Mouse (Mus musculus): ENCODE data around the gene Samhd1.
"Not testable (repeated sequence)": the region's sequence is repeated elsewhere in the genome, so short reads cannot be mapped to it uniquely, and the experiment has no call there.

Samhd1 gene

DNA sequence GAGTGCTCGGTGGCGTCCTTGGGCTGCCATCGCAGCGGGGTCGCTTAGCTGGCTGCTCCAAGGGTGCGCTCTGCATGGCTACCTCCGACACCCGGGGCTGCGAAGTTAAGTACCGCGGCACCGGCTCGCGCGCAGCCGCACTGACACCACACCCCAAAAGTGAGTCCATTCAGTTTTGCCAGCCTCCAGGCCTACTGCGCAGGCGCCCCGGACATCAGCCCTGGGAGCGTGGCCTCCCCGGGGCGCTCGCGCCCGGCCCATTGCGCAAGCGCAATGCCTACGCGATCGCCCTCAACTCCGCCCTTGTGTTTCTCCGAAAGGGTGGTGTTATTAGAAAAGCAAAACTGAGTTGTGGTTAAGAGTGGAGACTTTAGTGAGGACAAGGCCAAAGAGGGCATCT lies at the start of gene Samhd1:
Samhd1 (minus strand) TSS at position 252 of the 400 bp plus-strand sequence.
- DNase-seq (ENCODE audit: low spot score), result peak; percentile 97

DNA sequence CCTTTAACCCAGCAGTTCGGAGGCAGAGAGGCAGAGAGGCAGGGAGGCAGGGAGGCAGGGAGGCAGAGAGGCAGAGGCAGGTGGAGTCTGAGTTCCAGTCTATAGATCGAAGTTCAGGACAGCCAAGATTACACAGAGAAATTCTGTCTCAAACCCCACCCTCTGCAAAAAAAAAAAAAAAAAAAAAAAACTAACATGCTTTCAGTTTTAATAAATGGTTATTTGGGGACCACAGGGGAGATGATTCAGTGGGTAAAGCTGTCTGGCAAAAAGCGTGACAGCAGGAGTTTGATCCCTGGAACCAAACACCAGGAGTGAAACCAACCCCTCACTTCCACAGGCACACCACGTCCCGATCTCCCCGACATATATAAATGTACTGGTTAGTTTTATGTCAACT lies 43.1 kb upstream of the Samhd1 start:
- no peak for DNase-seq (ENCODE audit: low spot score)

DNA sequence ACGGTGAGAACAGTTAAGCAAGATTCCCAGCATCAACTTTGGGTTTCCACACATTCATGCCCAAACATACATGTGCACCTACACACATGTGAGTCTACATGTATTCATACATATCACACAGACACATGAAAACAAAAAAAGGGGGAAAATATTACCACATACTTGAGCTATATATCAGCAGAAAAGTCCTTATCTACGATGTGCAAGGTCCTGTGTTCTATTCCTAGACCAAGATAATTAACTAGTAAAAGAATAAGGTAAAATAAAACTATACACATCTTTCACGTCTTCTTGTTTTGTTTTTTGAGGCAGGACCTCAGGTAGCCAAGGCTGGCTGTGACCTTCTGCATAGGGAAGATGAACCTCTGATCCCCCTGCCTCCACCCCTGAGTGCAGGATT lies 41.2 kb upstream of the Samhd1 start:
- no peak for DNase-seq (ENCODE audit: low spot score)

DNA sequence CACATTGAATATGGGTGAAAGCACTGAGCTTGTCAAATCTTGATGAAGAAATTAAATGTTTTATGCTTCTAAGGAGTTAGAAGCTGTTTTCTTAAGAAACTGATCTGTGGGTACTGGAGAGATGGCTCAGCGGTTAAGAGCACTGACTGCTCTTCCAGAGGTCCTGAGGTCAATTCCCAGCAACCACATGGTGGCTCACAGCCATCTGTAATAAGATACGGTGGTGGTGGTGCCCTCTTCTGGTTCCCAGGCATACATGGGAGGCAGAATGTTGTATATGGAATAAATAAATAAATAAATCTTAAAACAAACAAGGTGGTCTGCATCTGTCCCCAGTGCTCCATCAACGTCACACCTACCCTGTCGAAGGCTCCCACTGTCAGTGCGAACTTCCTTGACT lies 39.4 kb upstream of the Samhd1 start:
- no peak for DNase-seq (ENCODE audit: low spot score)

DNA sequence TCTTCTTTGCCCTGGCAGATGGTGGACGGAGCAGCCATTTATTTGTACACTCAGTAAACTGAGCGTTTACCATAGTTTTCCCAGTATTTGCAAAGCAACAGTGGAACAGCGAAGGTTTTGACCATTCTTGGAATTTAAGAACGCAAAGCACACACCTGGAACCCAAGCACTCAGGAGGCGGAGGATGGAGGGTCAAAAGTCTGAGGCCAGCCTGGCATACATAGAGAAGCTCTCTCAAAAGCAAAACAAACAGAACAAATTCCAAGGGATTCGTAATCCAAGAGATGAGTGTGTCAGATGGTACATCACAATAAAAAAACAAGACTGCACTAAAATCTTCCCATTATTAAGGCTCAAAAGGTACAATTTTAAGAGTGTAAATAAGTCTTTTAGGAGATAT lies 38.5 kb upstream of the Samhd1 start:
- DNase-seq (ENCODE audit: low spot score), result no peak

DNA sequence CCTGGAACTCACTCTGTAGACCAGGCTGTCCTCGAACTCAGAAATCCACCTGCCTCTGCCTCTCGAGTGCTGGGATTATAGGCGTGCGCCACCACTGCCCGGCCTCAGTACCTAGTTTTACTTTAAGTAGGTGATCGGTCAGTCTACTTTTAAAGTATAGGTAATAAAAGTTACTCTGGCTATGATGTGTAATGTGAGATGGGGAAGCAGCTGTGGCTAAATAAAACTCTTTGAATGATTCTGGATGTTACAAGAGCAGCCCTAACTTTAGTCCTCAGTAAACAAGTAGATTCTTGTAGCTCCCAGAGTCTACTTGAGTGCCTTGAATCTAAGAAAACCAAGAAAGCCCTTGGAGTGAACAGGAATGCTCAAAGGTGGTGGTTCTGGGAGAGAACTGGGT lies 37.9 kb upstream of the Samhd1 start:
- no peak for DNase-seq (ENCODE audit: low spot score)

DNA sequence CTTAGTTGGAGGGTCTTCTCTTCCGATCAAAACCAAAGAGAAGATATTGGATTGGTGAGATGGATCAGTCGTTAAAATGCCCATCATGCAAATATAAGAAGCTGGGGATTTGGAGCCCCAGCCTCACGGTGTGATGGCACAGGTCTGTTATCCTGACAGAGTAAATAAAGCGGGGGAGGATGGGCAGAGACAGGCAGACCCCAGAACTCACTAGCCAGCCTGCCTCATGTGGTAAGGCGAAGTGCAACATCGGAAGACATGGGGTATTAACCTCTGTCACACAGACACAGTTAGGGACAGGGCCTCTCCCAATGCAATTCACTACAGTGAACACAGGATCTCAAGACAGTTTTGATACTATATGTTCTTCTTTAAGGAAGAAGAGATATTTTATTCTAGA lies 35.6 kb upstream of the Samhd1 start:
- DNase-seq (ENCODE audit: low spot score), result no peak

DNA sequence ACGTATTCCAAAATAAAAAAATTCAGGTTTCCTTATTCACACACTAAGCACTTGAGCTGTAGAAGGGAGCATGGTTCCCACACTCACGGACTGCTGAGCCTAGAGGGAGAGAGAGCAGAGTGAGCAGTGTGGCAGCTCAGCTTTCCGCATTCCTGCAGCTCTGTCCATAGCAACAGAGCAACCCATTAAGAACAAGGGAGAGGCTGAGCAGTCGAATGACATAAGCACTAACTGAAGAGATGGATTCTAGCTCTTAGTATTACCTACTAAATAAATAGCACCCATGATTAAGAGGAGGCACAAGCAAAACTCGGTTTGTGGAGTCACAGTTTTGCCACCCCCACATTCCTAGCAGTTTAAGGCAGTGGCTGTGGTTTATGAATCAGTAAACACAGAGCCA lies 35.1 kb upstream of the Samhd1 start:
- no peak for DNase-seq (ENCODE audit: low spot score)

DNA sequence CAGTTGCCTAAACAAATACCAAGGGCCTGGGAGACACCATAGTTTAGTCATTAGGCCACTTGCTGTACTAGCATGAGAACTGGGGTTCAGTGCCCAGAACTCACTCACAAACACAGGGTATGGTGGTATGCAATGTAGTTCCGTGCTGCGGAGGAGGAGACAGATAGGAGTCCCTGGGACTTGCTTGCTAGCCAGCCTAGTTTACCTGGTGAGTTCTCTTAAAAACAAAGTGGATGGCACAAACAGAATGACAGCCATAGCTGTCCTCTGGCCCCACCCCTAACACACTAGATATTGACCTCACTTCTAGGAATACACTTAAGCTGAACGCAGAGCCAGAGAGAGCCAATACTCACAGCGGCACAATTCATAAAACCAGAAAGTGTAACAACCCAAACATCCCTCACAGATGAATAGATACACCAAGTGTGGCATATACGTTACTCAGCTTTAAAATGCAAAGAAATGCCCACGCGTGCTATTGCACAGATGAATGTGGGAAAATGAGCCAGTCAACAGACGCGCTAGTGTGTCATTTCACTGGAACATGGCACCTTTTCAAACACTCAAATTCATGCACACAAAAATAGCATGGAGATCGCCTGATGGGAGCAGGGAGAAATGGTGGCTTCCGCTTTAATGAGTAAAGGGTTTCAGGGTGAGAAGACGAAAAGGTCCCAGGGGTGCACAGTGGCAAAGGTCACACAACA lies 31.5 kb upstream of the Samhd1 start:
- no peak for DNase-seq (ENCODE audit: low spot score)

DNA sequence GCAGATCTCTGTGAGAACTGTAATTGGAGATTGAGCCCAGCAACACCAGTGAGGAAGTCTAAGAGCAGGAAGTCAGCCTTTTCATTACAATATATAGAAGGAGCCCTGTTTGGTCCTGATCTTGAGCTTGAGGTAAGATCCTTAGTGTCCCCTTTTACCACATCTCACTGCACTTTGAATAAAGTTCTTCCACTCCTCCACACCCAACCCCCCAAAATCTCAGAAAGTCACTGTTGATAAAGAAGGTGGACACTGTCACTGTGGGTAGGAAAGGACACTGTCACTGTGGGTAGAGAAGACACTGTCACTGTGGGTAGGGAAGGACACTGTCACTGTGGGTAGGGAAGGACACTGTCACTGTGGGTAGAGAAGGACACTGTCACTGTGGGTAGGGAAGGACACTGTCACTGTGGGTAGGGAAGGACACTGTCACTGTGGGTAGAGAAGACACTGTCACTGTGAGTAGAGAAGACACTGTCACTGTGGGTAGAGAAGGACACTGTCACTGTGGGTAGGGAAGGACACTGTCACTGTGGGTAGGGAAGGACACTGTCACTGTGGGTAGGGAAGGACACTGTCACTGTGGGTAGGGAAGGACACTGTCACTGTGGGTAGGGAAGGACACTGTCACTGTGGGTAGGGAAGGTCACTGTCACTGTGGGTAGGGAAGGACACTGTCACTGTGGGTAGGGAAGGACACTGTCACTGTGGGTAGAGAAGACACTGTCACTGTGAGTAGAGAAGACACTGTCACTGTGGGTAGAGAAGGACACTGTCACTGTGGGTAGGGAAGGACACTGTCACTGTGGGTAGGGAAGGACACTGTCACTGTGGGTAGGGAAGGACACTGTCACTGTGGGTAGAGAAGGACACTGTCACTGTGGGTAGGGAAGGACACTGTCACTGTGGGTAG lies 30.5 kb upstream of the Samhd1 start:
- not testable (repeated sequence) for DNase-seq (ENCODE audit: low spot score)

DNA sequence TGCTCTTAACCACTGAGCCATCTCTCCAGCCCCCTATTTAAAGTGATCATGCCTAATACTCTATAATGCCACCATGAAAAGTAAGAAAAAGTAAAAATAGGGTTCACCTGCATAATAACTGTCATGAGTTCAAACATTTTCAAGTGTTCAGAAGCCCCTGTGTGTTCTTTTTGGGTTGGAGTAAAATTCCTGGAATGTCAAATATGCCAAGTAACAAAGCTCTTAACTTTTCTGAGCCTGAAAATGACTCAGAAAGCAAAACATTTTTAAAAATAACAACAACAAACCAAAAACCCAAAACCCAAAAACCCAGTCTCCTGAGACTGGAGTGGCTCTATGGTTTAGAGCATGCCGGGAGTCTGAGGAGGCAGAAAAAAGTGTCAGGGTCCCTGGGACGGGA lies 29.0 kb upstream of the Samhd1 start:
- DNase-seq (ENCODE audit: low spot score), result no peak

DNA sequence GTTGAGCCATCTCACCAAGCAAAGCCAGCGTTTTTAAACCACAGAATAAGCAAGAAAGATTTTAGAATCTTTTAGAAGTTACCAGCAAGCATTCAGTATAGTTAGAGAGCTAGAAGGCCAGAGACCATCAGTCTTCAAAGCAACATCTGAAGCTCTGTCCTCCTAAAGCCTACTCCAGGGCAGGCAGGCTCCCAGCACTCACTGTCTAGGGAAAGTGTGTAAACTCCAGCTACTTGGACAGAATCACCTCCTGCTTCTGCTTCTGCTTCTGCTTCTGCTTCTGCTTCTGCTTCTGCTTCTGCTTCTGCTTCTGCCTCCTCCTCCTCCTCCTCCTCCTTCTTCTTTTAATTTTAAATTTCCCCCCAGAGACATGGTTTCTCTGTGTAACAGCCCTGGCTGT lies 21.0 kb upstream of the Samhd1 start:
- no peak for DNase-seq (ENCODE audit: low spot score)

DNA sequence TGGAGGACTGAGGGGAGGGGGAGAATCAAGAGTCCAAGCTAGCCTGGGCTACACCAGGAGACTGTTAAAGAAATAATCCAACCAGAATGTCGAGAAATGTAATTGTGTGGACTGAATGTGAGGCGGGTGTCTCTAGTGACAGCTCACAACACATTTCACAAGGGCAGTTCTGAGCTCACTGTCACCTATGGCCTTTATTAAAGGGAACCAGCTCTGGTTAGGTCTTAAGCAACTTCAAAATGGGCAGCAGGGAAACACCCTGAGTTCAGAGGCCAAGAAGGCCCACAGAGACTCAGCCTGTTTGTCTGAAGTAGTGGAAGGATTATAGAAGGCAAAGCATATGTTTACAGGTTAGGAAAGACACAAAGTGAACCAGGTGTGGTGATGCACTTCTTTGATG lies 18.2 kb upstream of the Samhd1 start:
- no peak for DNase-seq (ENCODE audit: low spot score)

DNA sequence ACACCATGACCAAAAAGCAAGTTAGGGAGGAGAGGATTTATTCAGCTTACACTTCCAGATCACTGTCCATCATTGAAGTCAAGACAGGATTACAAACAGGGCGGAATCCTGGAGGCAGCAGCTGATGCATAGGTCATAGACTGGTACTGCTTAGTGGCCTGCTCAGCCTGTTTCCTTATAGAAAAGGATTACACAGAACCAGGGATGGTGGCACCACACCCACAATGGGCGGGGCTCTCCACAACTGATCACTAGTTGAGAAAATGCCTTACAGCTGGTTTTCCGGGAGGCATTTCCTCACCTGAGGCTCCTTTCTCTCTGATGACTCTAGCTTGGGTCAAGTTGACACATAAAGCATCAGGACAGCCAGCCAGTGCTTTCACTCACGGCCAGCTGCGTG lies 13.4 kb upstream of the Samhd1 start:
- DNase-seq (ENCODE audit: low spot score), result no peak

DNA sequence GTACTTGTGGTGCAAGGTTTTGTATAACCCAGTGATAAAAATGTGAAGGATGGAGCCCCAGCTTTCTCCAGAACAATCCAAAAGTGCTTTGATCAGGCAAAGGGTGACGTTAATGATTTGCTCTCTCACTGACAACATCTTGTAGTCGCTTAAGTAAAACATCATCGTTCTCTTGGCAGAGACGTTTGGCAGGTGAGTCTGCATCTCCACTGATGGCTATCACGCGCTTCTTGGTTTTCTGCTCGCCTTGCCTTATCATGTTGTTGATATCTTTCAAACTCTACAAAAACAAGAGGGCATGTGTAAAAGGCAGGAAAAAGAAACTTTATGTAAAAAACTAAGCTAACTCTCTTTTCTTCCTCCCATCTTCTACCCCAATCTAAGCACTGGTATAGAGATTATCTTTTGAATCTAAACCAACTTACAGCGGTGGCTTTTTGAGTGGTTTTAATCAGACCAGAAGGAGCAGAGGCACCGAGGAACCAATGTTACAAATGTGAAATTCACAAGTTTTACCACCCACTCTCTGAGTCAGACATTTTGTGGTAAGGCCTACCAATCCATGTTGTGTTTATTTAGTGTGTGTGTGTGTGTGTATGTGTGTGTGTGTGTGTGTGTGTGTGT lies 12.4 kb upstream of the Samhd1 start:
- no peak for DNase-seq (ENCODE audit: low spot score)

DNA sequence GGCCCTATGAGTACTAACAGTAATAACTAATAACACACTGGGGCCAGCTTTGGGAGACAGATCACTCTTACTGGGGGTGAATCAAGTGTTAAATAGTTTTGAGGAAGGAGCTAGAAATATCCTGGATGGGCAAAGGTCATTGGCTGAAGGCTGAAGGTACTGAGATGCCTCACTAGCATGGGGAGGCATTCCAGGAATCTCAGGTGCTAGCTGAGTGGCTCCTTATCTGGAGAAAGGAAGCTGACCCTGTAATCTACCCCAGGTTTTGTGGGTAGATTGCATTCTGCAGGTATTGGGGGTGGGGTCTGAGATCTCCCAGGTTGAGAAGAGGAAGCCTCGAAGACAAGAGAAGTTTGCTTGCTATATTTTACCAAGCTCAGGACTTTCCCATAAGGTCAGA lies 10.1 kb upstream of the Samhd1 start:
- DNase-seq (ENCODE audit: low spot score), result no peak

DNA sequence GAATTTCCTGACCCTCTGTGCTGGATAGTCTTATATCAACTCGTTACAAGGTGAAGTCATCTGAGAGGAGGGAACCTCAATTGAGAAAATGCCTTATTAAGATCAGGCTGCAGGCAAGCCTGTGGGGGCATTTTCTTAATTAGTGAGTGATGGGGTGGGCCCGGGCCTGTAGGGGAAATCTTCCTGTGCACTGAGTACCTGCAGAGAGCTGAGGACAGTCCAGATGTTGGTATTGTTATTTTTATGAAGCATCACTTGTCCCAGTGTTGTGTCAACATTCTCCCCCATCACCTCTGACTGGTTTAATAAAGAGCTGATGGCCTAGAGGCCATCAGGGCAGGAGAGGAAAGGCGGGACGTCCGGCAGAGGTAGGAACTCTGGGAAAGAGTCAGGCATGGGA lies 9.1 kb upstream of the Samhd1 start:
- DNase-seq (ENCODE audit: low spot score), result no peak

DNA sequence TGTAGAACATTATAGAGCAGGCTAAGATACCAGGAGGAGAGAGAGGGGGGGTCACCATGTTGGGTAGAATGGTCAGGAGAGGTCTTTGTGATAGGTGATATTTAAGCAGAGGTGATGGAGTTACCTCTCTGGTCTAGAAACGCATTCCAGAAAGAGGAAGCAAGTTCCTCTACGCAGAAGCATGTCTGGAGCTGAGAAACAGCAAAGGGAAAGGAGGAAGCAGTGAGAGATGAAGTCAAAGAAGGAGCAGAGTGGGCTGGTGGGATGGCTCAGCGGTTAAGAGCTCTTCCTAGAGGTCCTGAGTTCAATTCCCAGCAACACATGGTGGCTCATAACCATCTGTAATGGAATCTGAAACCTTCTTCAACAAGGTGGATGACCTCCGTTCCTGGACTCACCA lies 6.9 kb upstream of the Samhd1 start:
- DNase-seq (ENCODE audit: low spot score), result no peak

DNA sequence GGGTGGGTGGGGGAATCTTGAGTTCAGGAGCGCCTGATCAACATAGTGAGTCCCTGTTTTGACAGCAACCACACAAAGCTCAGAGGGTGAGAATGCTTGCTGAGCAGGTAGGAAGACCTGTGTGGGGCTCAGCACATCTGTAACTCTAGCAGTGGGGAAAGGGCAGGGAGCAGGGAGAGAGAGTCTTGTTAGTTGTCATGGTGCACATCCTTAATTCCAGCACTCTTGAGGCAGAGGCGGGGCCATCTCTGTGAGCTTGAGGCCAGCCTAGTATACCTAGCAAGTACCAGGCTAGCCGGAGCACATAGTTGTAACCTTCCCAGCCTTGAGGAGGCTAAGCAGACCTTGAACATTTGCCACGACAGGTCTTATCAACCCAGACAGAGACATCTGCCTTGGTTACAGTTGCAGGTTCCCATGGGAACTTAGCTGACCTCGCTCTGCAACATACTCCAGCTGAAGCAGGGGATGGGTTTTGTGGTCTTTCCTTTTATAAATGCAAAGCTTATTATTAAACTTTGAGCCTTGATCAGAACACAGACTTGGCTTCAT lies 4.3 kb upstream of the Samhd1 start:
- no peak for DNase-seq (ENCODE audit: low spot score)

DNA sequence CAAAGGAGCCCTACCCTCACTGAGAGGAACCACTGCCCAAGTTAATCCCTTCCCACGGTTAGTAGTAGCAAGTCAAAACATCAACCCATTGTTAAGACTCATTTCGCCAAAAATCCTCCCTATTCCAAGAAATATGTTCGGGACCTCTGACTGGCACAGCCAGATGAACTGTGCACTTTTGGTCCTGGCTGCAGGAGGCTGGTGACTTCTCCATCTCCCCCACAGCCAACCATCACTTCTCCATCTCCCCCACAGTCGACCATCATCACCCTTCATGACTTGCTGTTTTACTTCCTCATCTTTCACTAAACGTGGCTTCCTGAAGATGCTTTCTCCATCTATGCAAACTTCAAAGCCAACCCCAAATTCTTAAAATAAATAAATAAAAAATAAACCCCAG lies 3.7 kb upstream of the Samhd1 start:
- no peak for DNase-seq (ENCODE audit: low spot score)

DNA sequence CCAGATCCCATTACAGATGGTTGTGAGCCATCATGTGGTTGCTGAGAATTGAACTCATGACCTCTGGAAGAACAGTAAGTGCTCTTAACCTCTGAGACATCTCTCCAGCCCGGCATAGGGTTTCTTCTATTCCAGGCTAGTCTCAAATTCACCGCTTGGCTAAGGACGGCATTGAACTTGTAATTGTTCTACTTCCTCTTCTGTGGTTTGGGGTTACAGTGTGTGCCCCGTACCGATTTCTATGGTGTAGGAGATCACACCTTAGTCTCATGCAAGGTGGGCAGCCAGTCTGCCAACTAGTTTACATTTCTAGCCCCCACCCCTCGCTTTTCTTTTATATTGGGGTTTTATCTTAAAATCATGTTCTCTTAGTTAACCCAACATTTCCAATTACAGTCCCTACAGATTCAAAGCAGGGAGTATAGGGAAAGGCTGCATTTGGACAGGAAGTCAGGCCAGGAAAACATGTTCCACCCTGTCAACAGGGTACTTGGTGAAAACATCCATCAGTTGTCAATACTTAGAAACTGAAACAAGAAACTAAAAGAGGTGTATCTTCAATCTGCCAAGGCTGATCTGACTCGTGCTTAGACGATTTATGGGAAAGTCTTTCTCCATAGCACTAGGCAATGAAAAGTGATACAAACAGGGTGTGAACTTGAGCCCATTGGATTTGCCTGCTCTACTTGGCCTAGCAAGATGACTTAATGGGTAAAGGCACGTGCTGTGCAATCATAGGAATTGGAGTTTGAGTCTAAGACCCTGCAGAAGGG lies 3.1 kb upstream of the Samhd1 start:
- DNase-seq (ENCODE audit: low spot score), result no peak

DNA sequence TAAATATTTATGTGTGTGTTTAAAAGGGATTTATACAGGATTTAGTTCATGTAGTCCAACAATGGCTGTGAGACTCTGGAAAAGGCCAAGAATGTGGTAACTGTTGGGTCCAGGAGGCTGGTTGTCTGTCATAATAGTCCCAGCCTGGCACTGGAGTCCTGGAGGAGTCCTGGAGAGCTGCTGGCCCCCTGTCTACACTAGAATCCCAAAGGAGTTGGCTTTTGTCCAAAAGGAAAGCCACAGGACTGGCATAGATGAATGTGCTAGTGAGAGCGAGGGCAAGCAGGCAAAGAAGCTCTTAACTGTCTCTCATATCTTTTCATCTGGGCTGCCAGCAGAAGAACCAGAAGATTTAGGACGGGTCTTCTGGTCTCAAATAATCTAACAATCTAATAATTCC lies 1.6 kb upstream of the Samhd1 start:
- DNase-seq (ENCODE audit: low spot score), result no peak

Data from c-Kit-positive CD71-positive TER-119-positive erythroid progenitor cells, embryonic 14.5 days (primary cell).